Mouse (Mus musculus) embryonic facial prominence, embryonic 13.5 days (tissue): ENCODE results near the gene Zmat5. TPM values are rescaled to one million over a fixed set of nuclear protein-coding genes. Genes with fewer than 3 reads are reported as not detected.

Experiments
- ATAC-seq: fragments of 200-750 bp; cut with Nextera tagmentation; 2 replicates; pipeline ENCODE4 v1.8.0; 2017; ENCODE audit warnings: low read depth; ENCODE audit not compliant: insufficient number of reproducible peaks, insufficient read depth, low FRiP score, low TSS enrichment
- H3K27ac ChIP-seq: fragments of 300-500 bp; sonication (generic); 2 replicates; pipeline ENCODE4 v1.5.1; 2015; ENCODE audit warnings: moderate library complexity, mild to moderate bottlenecking, inconsistent platforms
- H3K27me3 ChIP-seq: fragments of 300-500 bp; sonication (generic); 2 replicates; pipeline ENCODE4 v1.6.1; 2015; ENCODE audit warnings: mild to moderate bottlenecking, inconsistent platforms
- H3K36me3 ChIP-seq: fragments of 300-500 bp; sonication (generic); 2 replicates; pipeline ENCODE4 v1.6.1; 2015; ENCODE audit warnings: mild to moderate bottlenecking, inconsistent platforms
- H3K4me1 ChIP-seq: fragments of 300-500 bp; sonication (generic); 2 replicates; pipeline ENCODE4 v1.6.1; 2015; ENCODE audit warnings: inconsistent platforms
- H3K4me2 ChIP-seq: fragments of 300-500 bp; sonication (generic); 2 replicates; pipeline ENCODE4 v1.6.1; 2015; ENCODE audit warnings: moderate library complexity, mild to moderate bottlenecking, inconsistent platforms
- H3K4me3 ChIP-seq: fragments of 300-500 bp; sonication (generic); 2 replicates; pipeline ENCODE4 v1.5.1; 2015; ENCODE audit warnings: mild to moderate bottlenecking, inconsistent platforms
- H3K9ac ChIP-seq: fragments of 300-500 bp; sonication (generic); 2 replicates; pipeline ENCODE4 v1.6.1; 2015; ENCODE audit warnings: mild to moderate bottlenecking, inconsistent platforms
- H3K9me3 ChIP-seq: fragments of 300-500 bp; sonication (generic); 2 replicates; pipeline ENCODE4 v1.6.1; 2016; ENCODE audit warnings: inconsistent platforms
- WGBS: fragments of 180-500 bp; shearing (Covaris S2); methylation state at CpG from one replicate; pipeline ENCODE4 v1.1.7; 2015; ENCODE audit warnings: mixed read lengths; 5-methylcytosine and 5-hydroxymethylcytosine counted together
- polyA plus RNA-seq: library from polyadenylated mRNA; unstranded; fragments of >200 nt; fragmentation: Nextera tagmentation; extraction: Ambion mirVana; gene quantifications from 2 replicates; pipeline ENCODE4 v1.2.1, GENCODE M21; 2015

Gene Zmat5
- polyA plus RNA-seq, 1 experiment from 2014 or later, result 69.4 TPM

GRCm38 (mm10) chr11:4740785-4741184, 36.3 kb downstream of the Zmat5 start:
- H3K36me3 ChIP-seq, result no peaks in the 10 kb centered on the region
- no peak for ATAC-seq
- H3K4me1 ChIP-seq, result peaks cover 2% of the 10 kb centered on the region
- no peaks in the 10 kb centered on the region for H3K9me3 ChIP-seq
- peaks cover 47% of the 10 kb centered on the region for H3K27me3 ChIP-seq
- H3K4me3 ChIP-seq, result no peak overlapping the region
- WGBS, result 57% methylated on average over 5 of the region's 5 CpGs
- H3K27ac ChIP-seq, result no peak overlapping the region
- no peak overlapping the region for H3K9ac ChIP-seq
- H3K4me2 ChIP-seq, result no peak overlapping the region

GRCm38 (mm10) chr11:4744691-4745090, 40.2 kb downstream of the Zmat5 start:
- no peak for ATAC-seq
- Histone ChIP-seq H3K27me3 (peaks cover 86% of the 10 kb centered on the region), H3K9me3 (no peaks in the 10 kb centered on the region), H3K4me2 (no peak overlapping the region), H3K4me1 (peaks cover 16% of the 10 kb centered on the region), H3K9ac (no peak overlapping the region), H3K36me3 (no peaks in the 10 kb centered on the region), H3K4me3 (no peak overlapping the region), H3K27ac (no peak overlapping the region)
- WGBS, result 60% methylated on average over 6 of the region's 6 CpGs

GRCm38 (mm10) chr11:4745969-4746368, 41.5 kb downstream of the Zmat5 start:
- H3K4me2 ChIP-seq, result peak overlapping the region; percentile 98
- peaks cover 95% of the 10 kb centered on the region for H3K27me3 ChIP-seq
- peak overlapping the region; percentile 59 for H3K9ac ChIP-seq
- H3K4me1 ChIP-seq, result peaks cover 16% of the 10 kb centered on the region
- no peaks in the 10 kb centered on the region for H3K36me3 ChIP-seq
- peak overlapping the region; percentile 55 for H3K4me3 ChIP-seq
- no peaks in the 10 kb centered on the region for H3K9me3 ChIP-seq
- H3K27ac ChIP-seq, result no peak overlapping the region
- WGBS, result 0% methylated on average over 39 of the region's 39 CpGs
- ATAC-seq, result no peak

- Histone ChIP-seq H3K36me3 (no peaks in the 10 kb centered on the region), H3K27ac (no peak within 1 kb of the TSS), H3K9ac (peak within 1 kb of the TSS; percentile 59), H3K4me2 (peak within 1 kb of the TSS; percentile 98), H3K9me3 (no peaks in the 10 kb centered on the region), H3K4me1 (peaks cover 16% of the 10 kb centered on the region), H3K27me3 (peaks cover 95% of the 10 kb centered on the region), H3K4me3 (peak within 1 kb of the TSS; percentile 55)
- ATAC-seq, result no peak
- under 1% methylated on average over 39 of the region's 73 CpGs for WGBS
These were observed 42.3 kb downstream of the Zmat5 start, which contains the start of gene Cabp7 for GRCm38 (mm10) chr11:4746733-4747132. TSS of gene Cabp7 (minus strand) at chr11:4746778.

GRCm38 (mm10) chr11:4747285-4747684, 42.8 kb downstream of the Zmat5 start:
- H3K27ac ChIP-seq, result no peak overlapping the region
- H3K9ac ChIP-seq, result no peak overlapping the region
- H3K36me3 ChIP-seq, result no peaks in the 10 kb centered on the region
- WGBS, result 2% methylated on average over 12 of the region's 12 CpGs
- no peak for ATAC-seq
- no peaks in the 10 kb centered on the region for H3K9me3 ChIP-seq
- peak overlapping the region; percentile 55 for H3K4me3 ChIP-seq
- peaks cover 93% of the 10 kb centered on the region for H3K27me3 ChIP-seq
- peak overlapping the region; percentile 98 for H3K4me2 ChIP-seq
- H3K4me1 ChIP-seq, result peaks cover 16% of the 10 kb centered on the region

- H3K9ac ChIP-seq, result no peak overlapping the region
These were observed 45.8 kb downstream of the Zmat5 start for GRCm38 (mm10) chr11:4750263-4750662.

GRCm38 (mm10) chr11:4752836-4753235, 48.4 kb downstream of the Zmat5 start:
- WGBS, result 32% methylated on average over 10 of the region's 10 CpGs
- no peak overlapping the region for H3K9ac ChIP-seq
- H3K27ac ChIP-seq, result no peak overlapping the region
- H3K36me3 ChIP-seq, result no peaks in the 10 kb centered on the region
- no peaks in the 10 kb centered on the region for H3K4me1 ChIP-seq
- no peak overlapping the region for H3K4me3 ChIP-seq
- H3K27me3 ChIP-seq, result peaks cover 42% of the 10 kb centered on the region
- H3K9me3 ChIP-seq, result no peaks in the 10 kb centered on the region; the same call in 1 of the 2 replicates
- no peak for ATAC-seq
- H3K4me2 ChIP-seq, result no peak overlapping the region

More at GRCm38 (mm10) chr11:4750263-4750662, 45.8 kb downstream of the Zmat5 start:
- WGBS, result 6% methylated on average over 9 of the region's 9 CpGs
- Histone ChIP-seq H3K9me3 (no peaks in the 10 kb centered on the region; the same call in 1 of the 2 replicates), H3K4me1 (peaks cover 16% of the 10 kb centered on the region), H3K27me3 (peaks cover 68% of the 10 kb centered on the region), H3K4me3 (no peak overlapping the region), H3K4me2 (no peak overlapping the region), H3K27ac (no peak overlapping the region), H3K36me3 (no peaks in the 10 kb centered on the region)
- ATAC-seq, result no peak

GRCm38 (mm10) chr11:4754036-4754435, 49.6 kb downstream of the Zmat5 start:
- no peaks in the 10 kb centered on the region for H3K36me3 ChIP-seq
- no peaks in the 10 kb centered on the region for H3K4me1 ChIP-seq
- peaks cover 30% of the 10 kb centered on the region for H3K27me3 ChIP-seq
- no peak for ATAC-seq
- no peak overlapping the region for H3K27ac ChIP-seq
- no peak overlapping the region for H3K4me2 ChIP-seq
- 88% methylated on average over 3 of the region's 3 CpGs for WGBS
- H3K4me3 ChIP-seq, result no peak overlapping the region
- no peak overlapping the region for H3K9ac ChIP-seq
- no peaks in the 10 kb centered on the region; the same call in 1 of the 2 replicates for H3K9me3 ChIP-seq

- ATAC-seq, result no peak
- H3K9ac ChIP-seq, result no peak overlapping the region
- H3K4me3 ChIP-seq, result no peak overlapping the region
- H3K27me3 ChIP-seq, result peaks cover 22% of the 10 kb centered on the region
- H3K4me2 ChIP-seq, result no peak overlapping the region
- no peak overlapping the region for H3K27ac ChIP-seq
- H3K36me3 ChIP-seq, result no peaks in the 10 kb centered on the region
- no peaks in the 10 kb centered on the region for H3K4me1 ChIP-seq
- H3K9me3 ChIP-seq, result no peaks in the 10 kb centered on the region; the same call in 1 of the 2 replicates
- 76% methylated on average over 11 of the region's 11 CpGs for WGBS
These were observed 50.4 kb downstream of the Zmat5 start for GRCm38 (mm10) chr11:4754867-4755266.

GRCm38 (mm10) chr11:4756460-4756859, 52.0 kb downstream of the Zmat5 start:
- H3K27me3 ChIP-seq, result peaks cover 21% of the 10 kb centered on the region
- H3K9me3 ChIP-seq, result no peaks in the 10 kb centered on the region; the same call in 1 of the 2 replicates
- H3K4me3 ChIP-seq, result no peak overlapping the region
- H3K4me1 ChIP-seq, result no peaks in the 10 kb centered on the region
- H3K4me2 ChIP-seq, result no peak overlapping the region
- H3K36me3 ChIP-seq, result no peaks in the 10 kb centered on the region
- ATAC-seq, result no peak
- no peak overlapping the region for H3K9ac ChIP-seq
- H3K27ac ChIP-seq, result no peak overlapping the region
- WGBS, result 79% methylated on average over 9 of the region's 9 CpGs

GRCm38 (mm10) chr11:4756984-4757788, 52.7 kb downstream of the Zmat5 start:
- Histone ChIP-seq H3K4me3 (no peak overlapping the region), H3K36me3 (no peaks in the 10 kb centered on the region), H3K4me2 (no peak overlapping the region), H3K4me1 (no peaks in the 10 kb centered on the region), H3K27ac (no peak overlapping the region), H3K9ac (no peak overlapping the region), H3K9me3 (no peaks in the 10 kb centered on the region; the same call in 1 of the 2 replicates), H3K27me3 (peaks cover 26% of the 10 kb centered on the region)
- ATAC-seq, result no peak
- 81% methylated on average over 11 of the region's 11 CpGs for WGBS

GRCm38 (mm10) chr11:4757789-4758158, 53.3 kb downstream of the Zmat5 start:
- Histone ChIP-seq H3K27me3 (peaks cover 25% of the 10 kb centered on the region), H3K4me2 (no peak overlapping the region), H3K9ac (no peak overlapping the region), H3K4me1 (no peaks in the 10 kb centered on the region), H3K9me3 (no peaks in the 10 kb centered on the region; the same call in 1 of the 2 replicates), H3K27ac (no peak overlapping the region), H3K36me3 (no peaks in the 10 kb centered on the region), H3K4me3 (no peak overlapping the region)
- ATAC-seq, result no peak
- 40% methylated on average over 4 of the region's 4 CpGs for WGBS
